Mouse (Mus musculus) embryonic facial prominence, embryonic 10.5 days (tissue): Measurements from ENCODE around the gene Tspoap1. TPM values are rescaled to one million over a fixed set of nuclear protein-coding genes. Genes with fewer than 3 reads are reported as not detected.

Experiments
- DNase-seq: peaks from one replicate; pipeline ENCODE4 v3.0.0-alpha.2; 2017; ENCODE audit warnings: low spot score
- H3K27ac ChIP-seq: fragments of 300-500 bp; sonication (generic); replicated peaks from 2 replicates; pipeline ENCODE4 v1.5.1; 2016; ENCODE audit warnings: mild to moderate bottlenecking
- H3K27me3 ChIP-seq: fragments of 300-500 bp; sonication (generic); replicated peaks from 2 replicates; pipeline ENCODE4 v1.6.1; 2016; ENCODE audit warnings: low read depth, mild to moderate bottlenecking; ENCODE audit not compliant: poor library complexity, severe bottlenecking
- H3K36me3 ChIP-seq: fragments of 300-500 bp; sonication (generic); replicated peaks from 2 replicates; pipeline ENCODE4 v1.6.1; 2016; ENCODE audit warnings: mild to moderate bottlenecking, moderate library complexity
- H3K4me1 ChIP-seq: fragments of 300-500 bp; sonication (generic); 2 replicates; pipeline ENCODE4 v1.6.1; 2016
- H3K4me3 ChIP-seq: fragments of 300-500 bp; sonication (generic); 2 replicates; pipeline ENCODE4 v1.5.1; 2016; ENCODE audit warnings: mild to moderate bottlenecking, moderate library complexity
- H3K9me3 ChIP-seq: fragments of 300-500 bp; sonication (generic); 2 replicates; pipeline ENCODE4 v1.6.1; 2016; ENCODE audit warnings: mild to moderate bottlenecking
- WGBS: fragments of 180-500 bp; shearing (Covaris S2); methylation state at CpG from one replicate; pipeline ENCODE4 v1.1.7; 2016; 5-methylcytosine and 5-hydroxymethylcytosine counted together
- polyA plus RNA-seq: library from polyadenylated mRNA; unstranded; fragments of >200 nt; fragmentation: Nextera tagmentation; extraction: Ambion mirVana; gene quantifications from 2 replicates; pipeline ENCODE4 v1.2.1, GENCODE M21; 2016

The Tspoap1 gene
- polyA plus RNA-seq, 1 experiment from 2014 or later = 7.0 TPM

DNA sequence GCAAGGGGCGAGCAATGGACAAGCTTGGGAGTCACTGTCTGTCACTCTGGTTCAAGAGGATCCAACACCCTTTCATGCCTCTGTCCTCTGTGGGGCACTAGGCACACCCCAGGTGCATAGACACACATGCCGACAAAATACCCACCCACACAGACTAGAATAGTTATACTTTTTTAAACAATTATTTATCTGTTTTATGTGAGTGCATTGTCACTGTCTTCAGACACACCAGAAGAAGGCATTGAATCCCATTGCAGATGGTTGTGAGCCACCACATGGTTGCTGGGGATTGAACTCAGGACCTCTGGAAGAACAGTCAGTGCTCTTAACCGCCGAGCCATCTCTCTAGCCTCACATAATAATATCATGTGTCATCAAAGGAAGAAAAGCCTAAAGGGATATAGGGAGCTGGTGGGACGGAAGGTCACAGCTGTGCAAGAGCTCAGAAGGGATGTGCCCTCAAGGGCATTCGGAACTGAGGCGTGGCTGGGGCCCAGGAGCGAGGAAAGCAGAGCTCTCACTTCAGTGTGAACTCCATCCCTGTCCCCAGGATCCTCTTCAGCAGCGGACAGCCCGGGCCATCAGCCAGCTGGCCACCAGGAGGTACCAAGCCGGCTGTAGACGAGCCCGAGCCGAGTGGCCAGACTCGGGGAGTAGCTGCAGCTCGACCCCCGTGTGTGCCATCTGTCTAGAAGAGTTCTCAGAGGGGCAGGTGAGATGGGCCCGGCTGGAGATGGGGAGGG, 31.3 kb upstream of the Tspoap1 start:
- WGBS = 67% methylated on average over 18 of the region's 18 CpGs
- Histone ChIP-seq H3K36me3 (no peaks in the 10 kb centered on the region), H3K27ac (peak overlapping the region; percentile 48; the same call in 1 of the 2 replicates)

DNA sequence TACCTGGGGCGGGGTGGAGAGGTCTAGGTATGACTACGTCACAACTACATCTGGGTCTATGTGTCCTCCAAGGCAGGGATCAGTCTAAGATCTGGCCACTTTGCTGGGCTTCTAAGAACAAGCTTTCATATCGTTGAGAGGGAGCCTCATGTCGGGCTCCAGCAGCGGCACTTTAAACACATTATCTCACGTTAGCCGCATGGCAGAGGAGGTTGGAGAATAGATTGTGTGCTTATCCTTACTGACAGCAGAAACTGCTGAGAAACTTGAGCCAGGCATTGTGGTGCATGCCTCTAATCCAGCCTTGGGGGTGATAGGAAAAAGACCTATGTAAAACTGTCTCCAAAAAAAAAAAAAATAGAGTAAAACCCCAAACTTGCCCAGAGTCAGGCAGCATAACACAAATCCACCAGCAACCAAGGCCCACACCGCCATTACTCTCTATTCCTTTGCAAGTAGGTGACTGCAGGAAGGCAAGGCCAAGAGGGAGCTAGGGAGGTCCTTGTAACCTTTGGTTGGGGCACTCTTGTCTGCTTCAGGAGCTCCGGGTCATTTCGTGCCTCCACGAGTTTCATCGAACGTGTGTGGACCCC, 30.7 kb upstream of the Tspoap1 start:
- Histone ChIP-seq H3K36me3 (no peaks in the 10 kb centered on the region), H3K27ac (peak overlapping the region; percentile 48; the same call in 1 of the 2 replicates), H3K9me3 (no peaks in the 10 kb centered on the region), H3K27me3 (peaks cover 19% of the 10 kb centered on the region), H3K4me1 (peaks cover 44% of the 10 kb centered on the region), H3K4me3 (no peak overlapping the region)
- 89% methylated on average over 13 of the region's 13 CpGs for WGBS
- DNase-seq = no peak

More for the DNA sequence above, 31.3 kb upstream of the Tspoap1 start:
- H3K27me3 ChIP-seq = peaks cover 13% of the 10 kb centered on the region; the same call in 1 of the 2 replicates
- peaks cover 40% of the 10 kb centered on the region for H3K4me1 ChIP-seq
- no peak for DNase-seq
- no peak overlapping the region for H3K4me3 ChIP-seq
- no peaks in the 10 kb centered on the region for H3K9me3 ChIP-seq

DNA sequence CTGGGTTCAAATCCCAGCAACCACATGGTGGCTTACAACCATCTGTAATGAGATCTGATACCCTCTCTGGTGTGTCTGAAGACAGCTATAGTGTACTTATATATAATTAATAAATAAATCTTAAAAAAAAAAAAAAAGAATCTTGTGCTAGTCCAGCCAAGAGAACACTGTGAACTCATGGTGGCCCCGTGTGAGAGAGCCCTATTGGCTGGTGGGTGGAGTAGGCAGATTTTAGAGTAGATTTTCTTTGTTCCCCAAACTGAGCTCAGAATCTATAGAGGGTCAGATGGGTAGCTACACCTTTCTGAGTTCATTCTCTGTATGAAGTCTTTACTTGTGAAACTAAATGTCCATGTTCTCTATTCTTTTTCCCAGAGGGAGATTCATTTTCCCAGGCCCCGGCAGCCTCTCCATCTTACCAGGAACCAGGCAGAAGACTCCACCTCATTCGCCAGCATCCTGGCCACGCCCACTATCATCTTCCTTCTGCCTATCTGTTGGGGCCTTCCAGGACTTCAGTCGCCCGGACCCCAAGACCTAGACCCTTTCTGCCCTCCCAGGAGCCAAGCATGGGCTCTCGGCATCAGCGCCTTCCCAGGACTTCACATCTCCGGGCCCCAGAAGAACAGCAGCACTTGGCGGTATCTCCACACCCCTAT, 29.6 kb upstream of the Tspoap1 start:
- Histone ChIP-seq H3K27ac (peak overlapping the region; percentile 16; the same call in 1 of the 2 replicates), H3K27me3 (peaks cover 30% of the 10 kb centered on the region), H3K9me3 (no peaks in the 10 kb centered on the region), H3K4me1 (peaks cover 34% of the 10 kb centered on the region), H3K4me3 (no peak overlapping the region), H3K36me3 (no peaks in the 10 kb centered on the region)
- no peak for DNase-seq
- 77% methylated on average over 10 of the region's 10 CpGs for WGBS

DNA sequence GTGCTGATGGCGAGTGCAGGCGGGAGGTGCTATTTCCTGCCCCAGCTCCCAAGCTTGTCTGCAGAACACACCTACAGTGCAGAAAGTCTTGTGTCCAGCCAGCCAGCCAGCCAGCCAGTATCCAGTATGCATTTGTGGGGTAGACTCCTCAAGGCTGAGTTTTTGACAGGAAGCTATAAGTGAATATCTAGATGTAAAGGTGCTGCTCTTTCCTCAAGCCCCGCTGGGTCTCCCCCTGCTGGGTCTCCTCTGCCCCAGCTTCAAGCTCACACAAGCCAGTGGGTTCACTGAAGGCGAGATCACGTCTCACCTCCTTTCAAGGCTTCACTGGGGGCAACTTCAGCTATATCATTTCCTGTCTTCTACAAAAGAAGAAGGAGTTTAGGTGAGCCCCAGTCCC, 26.0 kb upstream of the Tspoap1 start:
- Histone ChIP-seq H3K9me3 (no peaks in the 10 kb centered on the region), H3K27me3 (peaks cover 34% of the 10 kb centered on the region), H3K4me1 (peaks cover 29% of the 10 kb centered on the region), H3K27ac (peak overlapping the region; percentile 66), H3K36me3 (peaks cover 2% of the 10 kb centered on the region), H3K4me3 (peak overlapping the region; percentile 36)
- no peak for DNase-seq
- WGBS = 50% methylated on average over 5 of the region's 5 CpGs

DNA sequence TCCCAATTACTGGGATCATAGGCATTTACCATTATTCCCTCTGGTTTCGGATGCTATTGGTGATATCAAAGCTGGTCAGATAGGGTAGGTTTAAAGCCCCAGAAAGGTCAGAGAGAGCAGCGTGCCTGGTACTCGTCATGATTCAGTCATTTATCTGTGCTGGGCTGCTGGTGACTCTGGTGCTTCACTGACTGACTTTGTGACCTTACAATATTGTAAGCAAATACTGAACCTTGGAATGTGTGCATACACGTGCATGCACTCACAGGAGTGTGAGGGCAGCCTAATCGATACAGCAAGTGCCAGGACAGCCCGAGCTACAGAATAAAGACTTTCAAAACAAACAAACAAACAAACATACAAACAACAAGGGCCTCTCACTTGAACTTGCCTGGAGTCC, 24.6 kb upstream of the Tspoap1 start:
- Histone ChIP-seq H3K36me3 (peaks cover 16% of the 10 kb centered on the region), H3K9me3 (no peaks in the 10 kb centered on the region), H3K4me3 (0 out of 2 replicates have a peak overlapping the region, but pooled peaks have one; percentile 86), H3K27me3 (peaks cover 34% of the 10 kb centered on the region), H3K4me1 (peaks cover 29% of the 10 kb centered on the region), H3K27ac (peak overlapping the region; percentile 91; the same call in 1 of the 2 replicates)
- DNase-seq = no peak
- 81% methylated on average over 6 of the region's 6 CpGs for WGBS

DNA sequence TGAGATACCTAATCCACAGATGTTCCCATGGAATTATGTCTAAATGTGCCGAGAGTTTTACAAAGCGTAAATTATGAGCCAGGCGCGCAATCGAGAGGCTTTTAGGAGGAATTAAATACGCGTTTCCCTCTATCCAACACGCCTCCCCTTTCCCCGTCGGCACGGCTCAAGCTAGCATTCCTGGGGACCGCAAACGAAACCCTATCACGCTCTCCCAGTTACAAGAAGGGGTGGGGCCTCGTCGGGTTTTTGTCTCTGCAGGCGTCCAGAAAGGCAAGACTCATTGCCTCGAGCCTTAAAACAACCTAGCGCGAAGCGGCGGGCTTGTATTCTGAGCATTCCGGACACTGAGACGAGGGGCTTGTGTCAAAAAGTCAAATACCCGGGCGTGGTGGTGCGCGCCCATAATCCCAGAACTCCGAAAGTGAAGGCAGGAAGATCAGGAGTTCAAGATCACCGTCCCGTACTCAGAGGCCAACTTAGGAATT, 23.6 kb upstream of the Tspoap1 start:
- Histone ChIP-seq H3K36me3 (peaks cover 25% of the 10 kb centered on the region), H3K27me3 (peaks cover 34% of the 10 kb centered on the region), H3K4me3 (peak overlapping the region; percentile 86), H3K9me3 (no peaks in the 10 kb centered on the region), H3K27ac (peak overlapping the region; percentile 91), H3K4me1 (peaks cover 29% of the 10 kb centered on the region)
- DNase-seq = peak; percentile 76
- whole genome bisulfite sequencing = 3% methylated on average over 31 of the region's 31 CpGs

DNA sequence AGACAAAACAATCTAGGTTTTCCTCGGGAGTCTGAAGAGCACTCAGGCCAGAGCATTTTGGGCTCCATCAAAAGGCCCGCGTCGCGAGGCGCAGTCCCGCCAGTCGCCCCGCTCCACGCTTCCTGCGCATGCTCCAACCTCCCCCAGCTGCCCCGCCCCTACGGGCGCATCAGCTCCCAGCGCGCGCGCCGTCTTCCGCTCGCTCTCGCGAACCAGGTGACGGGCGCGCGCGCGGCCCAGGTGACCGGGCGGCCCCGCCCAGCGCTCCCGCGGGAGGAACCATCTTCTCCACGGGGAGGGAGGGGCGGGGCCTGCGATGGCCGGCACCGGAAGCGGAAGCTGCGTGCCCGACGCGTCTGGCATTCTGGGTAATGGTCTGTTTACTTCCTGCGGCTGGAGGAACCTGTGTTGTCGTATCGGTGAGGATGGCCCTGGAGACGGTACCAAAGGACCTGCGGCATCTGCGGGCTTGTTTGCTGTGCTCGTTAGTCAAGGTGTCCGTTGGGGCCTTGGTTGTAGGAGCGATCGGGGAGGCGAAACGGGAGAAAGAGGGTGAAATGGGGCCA, 23.1 kb upstream of the Tspoap1 start, which contains the start of gene Supt4a:
Gene Supt4a (plus strand): TSS at position 378 of the 566 bp plus-strand sequence.
- H3K9me3 ChIP-seq = no peaks in the 10 kb centered on the region
- DNase-seq = peak; percentile 98
- H3K27ac ChIP-seq = peak within 1 kb of the TSS; percentile 91
- peak within 1 kb of the TSS; percentile 86 for H3K4me3 ChIP-seq
- peaks cover 30% of the 10 kb centered on the region for H3K36me3 ChIP-seq
- peaks cover 29% of the 10 kb centered on the region for H3K4me1 ChIP-seq
- peaks cover 31% of the 10 kb centered on the region for H3K27me3 ChIP-seq
- WGBS = under 1% methylated on average over 57 of the region's 57 CpGs

DNA sequence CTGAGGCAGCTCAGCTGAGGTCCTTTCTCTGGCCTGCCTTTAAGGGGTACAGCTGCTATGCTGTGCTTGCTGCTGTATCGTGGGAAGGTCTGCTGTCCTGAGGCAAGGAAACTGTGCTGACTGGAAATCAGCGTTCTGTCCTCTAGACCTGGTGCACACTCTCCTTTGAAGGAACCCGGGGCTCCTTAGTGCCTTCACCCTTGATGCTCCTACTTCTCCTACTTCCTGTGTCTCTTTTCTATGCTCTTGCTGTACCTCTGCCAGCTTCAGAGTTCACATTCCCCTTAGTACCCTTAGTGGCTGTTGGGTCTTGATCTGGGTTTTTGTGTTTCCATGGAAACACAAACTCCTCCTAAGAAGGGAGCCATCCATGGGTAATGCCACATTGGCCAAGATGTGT, 16.6 kb upstream of the Tspoap1 start:
- Histone ChIP-seq H3K27me3 (no peaks in the 10 kb centered on the region), H3K36me3 (peaks cover 64% of the 10 kb centered on the region), H3K9me3 (no peaks in the 10 kb centered on the region), H3K4me1 (peaks cover 3% of the 10 kb centered on the region), H3K27ac (no peak overlapping the region), H3K4me3 (no peak overlapping the region)
- WGBS = 93% methylated on average over 3 of the region's 3 CpGs
- DNase-seq = no peak

DNA sequence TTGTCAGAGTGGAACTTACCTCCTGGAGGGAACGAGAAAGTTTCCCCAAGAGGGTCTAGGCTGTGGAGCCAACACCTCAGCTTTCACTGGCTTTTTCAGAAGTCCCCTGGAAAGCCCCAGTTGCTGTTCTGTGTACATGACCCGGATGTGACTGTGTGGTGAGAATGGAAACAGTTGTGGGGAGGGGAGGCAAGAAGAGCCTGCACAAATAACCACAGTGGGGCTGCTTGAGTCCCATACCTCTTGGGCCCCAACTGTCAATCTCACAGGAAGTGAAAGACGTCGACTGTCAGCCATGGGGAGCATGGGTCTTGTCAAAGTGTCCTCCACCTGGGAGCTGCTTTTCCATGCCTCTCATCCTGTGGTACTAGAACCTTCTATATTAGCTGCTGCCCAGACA, 15.4 kb upstream of the Tspoap1 start:
- Histone ChIP-seq H3K27me3 (no peaks in the 10 kb centered on the region), H3K36me3 (peaks cover 55% of the 10 kb centered on the region), H3K4me1 (peaks cover 13% of the 10 kb centered on the region), H3K4me3 (no peak overlapping the region), H3K9me3 (no peaks in the 10 kb centered on the region), H3K27ac (no peak overlapping the region)
- WGBS = 79% methylated on average over 4 of the region's 4 CpGs
- no peak for DNase-seq

DNA sequence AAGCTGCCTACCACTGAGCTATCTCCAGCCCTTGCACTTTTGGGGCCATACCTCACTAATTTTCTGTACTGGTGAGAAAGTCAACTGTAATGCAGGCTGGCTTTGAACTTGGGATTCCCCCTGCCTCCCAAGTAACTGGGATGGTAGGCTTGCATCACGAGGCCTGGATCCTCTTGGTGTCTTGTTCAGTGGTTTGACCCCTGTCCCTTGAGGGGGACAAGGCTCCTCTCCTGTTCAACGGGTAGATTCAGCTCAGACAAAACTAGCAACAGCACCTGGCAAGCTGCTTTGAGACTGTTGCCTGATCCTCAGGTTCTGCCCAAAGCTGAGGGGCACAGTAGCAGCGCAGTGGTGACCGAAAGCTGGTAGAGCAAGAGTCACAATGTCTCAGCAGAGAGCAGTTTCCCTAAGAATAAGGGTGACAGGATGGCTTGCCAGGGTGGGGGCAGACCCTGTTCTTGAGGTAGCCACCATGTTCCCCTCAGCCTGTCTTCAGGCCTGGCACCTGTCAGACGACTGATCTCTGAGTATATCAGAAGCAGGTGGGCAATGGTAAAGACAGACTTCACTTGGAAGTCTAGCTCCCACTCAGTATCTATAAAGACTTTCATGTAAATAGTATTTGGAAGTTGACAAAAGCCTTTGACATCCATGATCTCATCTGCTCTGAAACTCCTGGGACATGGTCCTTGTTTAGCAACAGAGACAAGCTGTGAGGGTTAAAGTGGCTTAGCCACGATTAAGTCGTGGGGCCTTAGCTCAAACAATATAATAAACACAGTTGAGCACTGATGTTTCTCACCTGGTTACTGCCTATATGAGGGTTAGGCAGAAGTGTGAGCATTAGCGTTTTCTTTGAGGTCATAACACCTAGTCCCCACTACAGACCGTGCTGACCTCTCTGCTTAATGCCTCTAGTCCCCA, 14.4 kb upstream of the Tspoap1 start:
- no peak overlapping the region for H3K4me3 ChIP-seq
- WGBS = 76% methylated on average over 9 of the region's 9 CpGs
- H3K27ac ChIP-seq = no peak overlapping the region
- H3K4me1 ChIP-seq = peaks cover 13% of the 10 kb centered on the region
- peaks cover 46% of the 10 kb centered on the region for H3K36me3 ChIP-seq
- H3K9me3 ChIP-seq = no peaks in the 10 kb centered on the region
- DNase-seq = no peak
- no peaks in the 10 kb centered on the region for H3K27me3 ChIP-seq

DNA sequence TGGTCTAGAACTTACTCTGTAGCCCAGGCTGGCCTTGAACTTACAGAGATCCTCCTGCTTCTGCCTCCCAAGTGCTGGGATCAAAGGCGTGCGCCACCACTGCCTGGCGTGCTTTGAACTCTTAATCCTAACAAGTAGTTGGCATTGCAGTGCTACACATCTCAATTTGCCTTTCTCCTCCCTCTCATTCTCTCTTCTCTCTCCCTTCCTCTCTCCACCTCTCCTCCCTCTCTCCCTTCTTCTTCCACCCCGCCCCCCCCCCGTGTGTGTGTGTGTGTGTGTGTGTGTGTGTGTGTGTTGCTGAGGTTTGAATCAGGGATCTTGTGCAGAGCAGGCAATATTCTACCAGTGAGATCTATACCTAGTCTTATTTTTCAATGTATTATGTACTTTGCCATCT, 13.0 kb upstream of the Tspoap1 start:
- peaks cover 33% of the 10 kb centered on the region for H3K36me3 ChIP-seq

More for the DNA sequence above, 13.0 kb upstream of the Tspoap1 start:
- H3K4me3 ChIP-seq = no peak overlapping the region
- H3K27ac ChIP-seq = no peak overlapping the region
- peaks cover 19% of the 10 kb centered on the region for H3K4me1 ChIP-seq
- 96% methylated on average over 5 of the region's 5 CpGs for WGBS
- H3K9me3 ChIP-seq = no peaks in the 10 kb centered on the region
- DNase-seq = no peak
- no peaks in the 10 kb centered on the region for H3K27me3 ChIP-seq
